Mouse (Mus musculus): Measurements from ENCODE around the gene Actr2. TPM values are rescaled to one million over a fixed set of nuclear protein-coding genes. Genes with fewer than 3 reads are reported as not detected.
"Not testable (repeated sequence)": the region's sequence is repeated elsewhere in the genome, so short reads cannot be mapped to it uniquely, and the experiment has no call there.

The Actr2 gene
- total RNA-seq, 2 experiments from 2014 or later, result 68.7 to 72.4 TPM

DNA sequence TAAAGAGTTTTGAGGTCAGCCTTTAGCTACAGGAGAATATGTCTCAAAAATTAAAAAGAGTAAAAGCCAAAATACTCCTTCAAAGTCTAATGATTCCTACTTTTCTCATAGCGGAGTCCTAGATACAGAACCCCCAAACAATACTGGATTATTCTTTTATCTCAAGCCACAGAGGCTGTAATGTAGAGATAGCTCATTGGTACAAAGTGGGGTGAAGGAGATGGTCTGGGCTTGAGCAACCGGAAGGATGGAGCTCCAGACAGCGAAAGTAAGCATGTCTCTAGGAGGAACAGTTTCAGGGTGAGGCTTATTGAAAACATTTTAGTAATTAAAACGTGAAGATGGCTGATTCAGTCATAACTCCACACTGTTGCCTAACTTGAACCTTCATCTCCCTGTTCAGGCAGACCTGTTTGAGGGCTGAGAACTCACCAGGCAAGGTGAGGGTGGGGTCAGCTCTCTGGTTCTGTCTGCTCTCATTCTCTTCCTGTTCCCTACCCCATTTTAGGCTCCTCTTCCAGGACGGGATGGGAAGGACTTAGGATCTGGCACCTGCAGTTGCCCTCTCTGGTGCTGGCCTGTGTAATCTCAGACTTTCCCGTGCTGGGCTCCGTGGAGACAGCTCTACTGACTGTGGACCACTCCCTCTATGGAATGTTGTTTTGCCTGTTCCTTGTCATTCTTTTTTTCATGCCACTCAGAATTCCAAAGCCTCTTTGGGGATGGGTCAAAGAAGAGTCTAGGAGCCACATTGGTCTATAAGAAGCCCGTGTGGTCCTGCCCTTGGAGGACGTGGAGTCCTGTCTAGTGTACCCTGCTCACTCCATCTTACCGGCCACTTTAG, 14.2 kb upstream of the Actr2 start:
- no peak for ATAC-seq (replicated peaks; ENCODE audit: low FRiP score, poor library complexity, severe bottlenecking)

- no peak for ATAC-seq (replicated peaks; ENCODE audit: low FRiP score, poor library complexity, severe bottlenecking)
Measured at GRCm38 (mm10) chr11:20125423-20125822, 12.7 kb upstream of the Actr2 start.

DNA sequence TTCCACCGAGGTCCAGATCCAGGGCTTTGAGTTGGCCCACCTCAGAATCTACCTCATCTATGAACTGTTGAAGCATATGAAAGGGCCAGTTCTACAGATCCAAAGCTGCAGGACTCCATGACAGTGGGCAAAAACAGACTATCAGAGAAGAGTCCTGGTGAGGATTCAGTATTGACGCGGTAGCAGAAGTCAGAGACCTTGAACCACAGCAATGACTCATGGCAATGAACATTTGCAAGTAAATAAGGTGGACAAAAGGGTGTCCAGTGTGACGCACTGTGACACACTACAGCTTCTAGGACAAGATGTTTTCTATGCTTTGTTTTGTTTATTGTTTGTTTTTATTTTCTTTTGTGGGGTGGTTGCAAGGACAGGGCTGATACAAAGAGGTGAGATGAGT, 4.0 kb upstream of the Actr2 start:
- no peak for ATAC-seq (replicated peaks; ENCODE audit: low FRiP score, poor library complexity, severe bottlenecking)

- no peak for ATAC-seq (replicated peaks; ENCODE audit: low FRiP score, poor library complexity, severe bottlenecking)
Measured at GRCm38 (mm10) chr11:20116030-20116551, 3.4 kb upstream of the Actr2 start.

DNA sequence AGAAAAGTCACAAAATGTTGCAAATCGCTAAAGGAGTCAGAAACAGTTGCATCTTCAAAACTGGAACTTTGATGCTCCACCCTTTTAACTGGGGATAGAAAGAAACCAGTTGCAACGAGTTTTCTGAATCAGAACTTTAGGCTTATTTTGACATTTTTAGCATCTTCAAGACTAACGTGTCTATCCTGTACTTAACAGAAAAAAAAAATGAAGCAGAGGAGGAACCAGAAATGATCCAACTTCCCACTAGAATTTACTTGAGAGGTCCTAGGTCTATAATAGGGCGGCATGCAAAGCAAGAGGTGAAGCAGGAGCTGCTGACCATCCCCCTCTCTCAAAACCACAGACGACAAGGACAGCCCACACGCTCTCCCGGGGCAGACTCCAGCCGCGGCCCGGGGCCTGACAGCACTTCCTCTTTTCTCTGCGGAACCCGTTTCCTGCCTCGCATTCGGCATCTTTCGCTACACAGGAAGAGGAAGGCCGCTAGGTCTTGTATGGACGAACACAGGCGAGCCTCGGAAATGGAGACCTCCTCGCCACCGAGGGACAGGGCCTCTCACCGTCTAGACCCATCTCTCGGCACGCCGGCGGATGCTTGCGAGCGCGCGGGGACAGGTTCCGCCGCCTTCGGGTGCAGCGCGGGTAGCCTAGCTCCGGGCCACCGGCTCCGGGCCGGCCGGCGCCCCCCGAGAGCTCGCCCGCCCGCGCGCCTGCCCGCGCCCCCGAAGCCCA, 540 bp downstream of the Actr2 start:
- ATAC-seq (replicated peaks; ENCODE audit: low FRiP score, poor library complexity, severe bottlenecking), result peak; percentile 44

DNA sequence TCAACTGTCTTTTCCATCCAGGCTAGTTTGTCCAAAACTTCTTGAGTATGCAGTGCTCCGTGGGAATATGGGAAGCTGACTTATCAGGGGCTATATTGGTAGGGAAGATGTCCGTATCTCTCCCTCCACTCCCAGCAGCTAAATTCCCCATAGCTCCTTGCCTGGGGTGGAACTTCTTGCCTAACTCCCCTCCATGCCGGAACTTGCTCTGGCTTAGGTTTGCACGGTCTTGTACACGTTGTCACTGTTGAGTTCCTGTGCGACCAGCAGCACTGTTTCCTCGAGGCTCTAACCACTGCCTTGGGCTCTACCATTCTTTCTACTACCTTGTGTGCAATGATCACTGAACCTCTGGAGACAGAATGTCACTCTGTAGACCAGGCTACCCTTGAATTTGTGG, 4.6 kb downstream of the Actr2 start:
- no peak for ATAC-seq (replicated peaks; ENCODE audit: low FRiP score, poor library complexity, severe bottlenecking)

DNA sequence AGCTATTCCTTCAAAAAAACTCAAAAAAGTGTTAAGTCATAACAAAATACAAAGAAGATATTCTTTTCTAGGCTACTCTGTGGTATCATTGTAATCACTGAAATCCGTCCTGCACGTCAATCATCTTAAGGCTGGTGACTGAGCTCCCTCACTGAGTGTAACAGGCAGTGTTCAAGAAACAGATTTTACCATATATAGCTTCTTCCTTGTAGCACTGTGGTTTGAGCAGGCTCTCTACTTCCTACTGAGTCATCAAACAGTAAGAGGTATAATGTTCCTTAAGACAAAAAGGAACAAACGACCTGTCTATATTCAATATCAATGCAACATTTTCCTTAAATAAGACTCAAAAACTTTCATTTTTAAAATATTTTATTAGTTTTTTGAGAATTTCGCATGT, 5.0 kb downstream of the Actr2 start:
- no peak for ATAC-seq (replicated peaks; ENCODE audit: low FRiP score, poor library complexity, severe bottlenecking)

DNA sequence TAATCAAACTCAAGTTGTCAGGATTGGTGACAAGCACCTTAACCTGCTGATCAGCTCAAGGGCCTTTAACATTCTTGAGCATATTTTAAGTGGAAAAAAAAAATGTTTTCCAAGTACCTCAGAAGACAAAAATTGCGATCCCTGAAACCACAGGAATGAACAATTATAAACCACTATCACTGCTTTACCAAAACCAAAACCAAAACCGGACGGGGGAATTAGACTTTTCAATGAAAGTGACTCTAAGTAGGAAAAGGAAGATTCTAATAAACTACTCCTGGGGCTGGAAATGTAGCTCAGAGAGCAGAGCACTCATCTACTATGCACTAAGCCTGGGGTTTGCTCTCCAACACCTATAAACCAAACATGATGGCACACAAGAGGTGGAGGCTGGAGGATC, 5.8 kb downstream of the Actr2 start:
- ATAC-seq (replicated peaks; ENCODE audit: low FRiP score, poor library complexity, severe bottlenecking), result no peak

DNA sequence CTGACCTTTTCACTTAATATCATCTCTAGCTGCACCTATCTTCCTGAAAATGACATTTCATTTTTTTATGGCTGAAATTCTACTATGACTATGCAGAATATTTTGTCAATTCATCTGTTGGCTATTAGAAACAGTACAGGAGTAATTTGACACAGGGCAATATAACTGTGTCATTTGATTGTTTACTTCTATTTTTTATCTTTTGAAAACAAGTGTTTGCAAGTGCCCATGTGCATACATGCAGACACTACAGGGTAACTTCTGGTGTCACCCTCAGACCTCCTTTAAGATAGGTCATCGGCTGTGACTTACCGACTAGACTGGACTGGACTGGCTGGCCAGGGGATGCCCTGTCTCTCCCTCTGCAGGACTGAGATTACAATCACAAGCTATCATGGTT, 8.8 kb downstream of the Actr2 start:
- peak; percentile 85 for ATAC-seq (replicated peaks; ENCODE audit: low FRiP score, poor library complexity, severe bottlenecking)

- no peak for ATAC-seq (replicated peaks; ENCODE audit: low FRiP score, poor library complexity, severe bottlenecking)
Measured at GRCm38 (mm10) chr11:20086306-20086705, 26.4 kb downstream of the Actr2 start.

DNA sequence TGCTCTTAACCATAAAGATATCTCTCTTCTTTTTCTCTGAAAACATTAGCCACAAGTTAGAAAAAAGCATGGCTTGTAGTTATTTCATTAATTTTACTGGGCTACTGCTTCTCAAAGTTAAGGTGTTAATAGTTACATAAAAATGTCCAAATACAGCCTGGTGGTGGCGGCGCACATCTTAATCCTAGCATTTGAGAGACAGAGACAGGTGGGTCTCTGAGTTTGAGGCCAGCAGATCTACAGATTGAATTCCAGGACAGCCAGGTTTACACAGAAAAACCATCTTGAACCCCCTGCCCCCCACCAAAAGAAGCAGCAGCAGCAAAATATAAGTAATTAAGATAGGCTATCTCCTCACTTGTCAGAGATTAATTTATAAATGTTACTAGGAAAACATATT, 27.1 kb downstream of the Actr2 start:
- ATAC-seq (replicated peaks; ENCODE audit: low FRiP score, poor library complexity, severe bottlenecking), result no peak

DNA sequence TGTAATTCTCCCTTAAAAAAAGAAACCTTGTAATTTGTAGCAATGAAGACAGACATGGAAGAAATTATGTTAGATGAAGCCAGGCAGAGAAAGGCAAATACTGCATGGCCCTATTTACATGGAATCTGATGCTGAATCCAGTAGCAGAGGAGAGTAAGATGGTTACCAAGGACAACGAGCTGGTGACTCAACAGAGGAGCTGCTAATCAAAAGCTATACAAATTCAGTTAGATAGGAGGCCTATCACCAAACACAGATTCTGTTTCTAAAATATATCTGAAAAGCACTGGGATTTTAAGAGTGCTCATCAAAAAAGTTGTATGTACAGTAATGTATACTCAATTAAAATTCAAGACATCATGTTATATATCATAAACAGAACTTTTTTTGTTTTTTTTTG, 37.3 kb downstream of the Actr2 start:
- no peak for ATAC-seq (replicated peaks; ENCODE audit: low FRiP score, poor library complexity, severe bottlenecking)

- ATAC-seq (replicated peaks; ENCODE audit: low FRiP score, poor library complexity, severe bottlenecking), result no peak
Measured at GRCm38 (mm10) chr11:20072826-20073225, 39.9 kb downstream of the Actr2 start.

DNA sequence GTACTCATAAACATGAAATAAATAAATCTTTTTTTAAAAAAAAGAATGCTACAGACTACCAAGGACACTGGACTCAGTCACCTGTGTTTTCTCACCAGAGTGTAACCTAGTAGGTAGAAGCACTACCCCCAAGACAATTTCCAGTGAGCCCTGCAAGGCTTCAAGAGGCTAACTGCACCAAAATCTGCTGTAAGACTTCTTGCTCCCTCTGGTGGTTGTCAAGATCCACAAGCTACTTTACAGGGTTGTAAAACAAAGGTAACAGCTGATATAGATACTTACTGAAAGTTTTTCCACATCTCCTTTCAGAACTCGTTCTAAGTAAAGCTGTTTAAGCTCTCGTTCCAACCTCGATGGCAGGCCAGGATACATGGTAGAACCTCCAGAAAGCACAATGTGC, 40.5 kb downstream of the Actr2 start:
- ATAC-seq (replicated peaks; ENCODE audit: low FRiP score, poor library complexity, severe bottlenecking), result 0 out of 2 replicates have a peak, but pooled peaks have one; percentile 61

DNA sequence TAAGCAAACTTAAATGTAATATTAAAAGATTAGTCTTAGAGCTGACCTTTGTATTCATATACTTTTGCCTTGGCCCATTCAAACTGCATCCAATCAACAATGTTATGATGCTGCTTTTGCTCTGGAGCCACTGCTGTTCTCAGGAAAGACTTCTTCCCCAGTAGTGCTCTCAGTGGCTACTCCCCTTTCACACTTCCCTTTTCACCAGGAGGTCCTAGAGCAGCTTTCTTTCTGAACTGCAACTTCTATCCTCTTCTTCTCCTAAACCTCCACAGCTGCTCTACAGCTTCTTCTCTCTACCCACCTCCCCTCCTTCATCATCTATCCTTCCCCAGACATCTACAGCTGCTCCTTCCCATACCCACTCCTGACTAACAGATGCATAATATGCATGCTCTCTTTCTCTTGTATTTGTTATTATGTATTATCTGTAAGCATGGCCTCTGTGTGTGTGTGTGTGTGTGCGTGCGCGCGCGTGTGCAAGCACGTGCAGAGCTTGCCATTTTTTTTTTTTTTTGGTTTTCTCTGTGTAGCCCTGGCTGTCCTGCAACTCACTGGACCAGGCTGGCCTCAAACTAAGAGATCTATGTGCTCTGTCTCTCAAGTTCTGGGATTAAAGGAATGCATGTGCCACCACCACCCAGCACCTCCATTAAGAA, 44.2 kb downstream of the Actr2 start:
- ATAC-seq (replicated peaks; ENCODE audit: low FRiP score, poor library complexity, severe bottlenecking), result no peak

- ATAC-seq (replicated peaks; ENCODE audit: low FRiP score, poor library complexity, severe bottlenecking), result no peak
Measured at GRCm38 (mm10) chr11:20067521-20067920, 45.2 kb downstream of the Actr2 start.

DNA sequence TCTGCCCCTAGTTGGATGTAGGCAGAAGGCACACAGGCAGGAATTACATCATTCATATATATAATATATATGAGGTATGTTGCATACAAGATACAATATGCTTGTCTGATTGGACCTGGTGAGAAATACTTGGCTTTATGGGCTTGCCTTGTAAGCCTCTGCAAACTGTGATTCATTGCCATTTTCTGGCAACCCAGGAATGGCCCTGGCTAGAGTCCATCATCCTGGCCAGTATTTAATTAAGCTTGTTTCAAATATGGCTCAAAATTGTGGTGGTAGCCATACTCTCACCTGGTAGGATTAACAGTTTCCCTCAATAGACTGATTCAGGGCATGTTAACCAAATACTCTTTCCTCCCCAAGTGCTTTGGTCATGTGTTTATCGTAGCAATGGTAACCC, 46.6 kb downstream of the Actr2 start:
- no peak for ATAC-seq (replicated peaks; ENCODE audit: low FRiP score, poor library complexity, severe bottlenecking)

GRCm38 (mm10) chr11:20064926-20065325, 47.8 kb downstream of the Actr2 start:
- ATAC-seq (replicated peaks; ENCODE audit: low FRiP score, poor library complexity, severe bottlenecking), result no peak

DNA sequence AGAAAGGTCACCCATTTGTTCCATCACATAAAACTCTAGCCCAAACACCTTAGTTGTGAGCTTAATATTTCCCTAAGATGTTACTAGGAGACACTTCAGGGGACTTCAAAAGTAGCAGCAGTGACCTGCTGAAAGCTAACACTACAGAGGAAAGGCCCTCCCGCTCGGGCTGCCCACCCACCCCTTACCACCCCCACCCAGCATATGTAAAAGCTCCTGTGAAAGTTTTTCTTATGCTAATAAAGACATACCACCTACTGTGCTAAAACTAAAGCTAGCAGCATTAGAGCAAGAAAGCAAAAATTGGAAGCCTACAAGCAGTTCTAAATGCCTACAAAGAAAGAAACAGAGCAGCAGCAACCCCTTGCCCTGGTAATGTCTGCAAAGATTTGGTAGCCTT, 48.6 kb downstream of the Actr2 start:
- ATAC-seq (replicated peaks; ENCODE audit: low FRiP score, poor library complexity, severe bottlenecking), result not testable (repeated sequence)

DNA sequence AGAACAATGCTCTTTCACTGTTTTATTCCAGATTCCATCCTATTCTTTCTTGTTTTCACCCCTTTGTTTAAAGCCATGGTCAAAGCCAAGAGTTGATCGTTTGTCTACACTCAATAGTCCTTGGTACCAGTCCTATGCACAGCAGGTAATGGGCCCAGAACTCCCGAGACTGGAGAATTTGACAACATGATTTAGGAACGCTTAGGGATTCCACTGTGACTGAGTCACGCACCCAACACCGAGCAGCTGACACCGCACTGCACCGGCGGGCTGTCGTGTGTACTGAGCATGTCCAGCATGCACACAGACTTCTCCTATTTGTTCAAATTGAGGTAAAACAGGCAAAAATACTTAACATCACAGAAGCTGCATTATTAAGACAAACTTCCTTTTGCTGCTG, 49.9 kb downstream of the Actr2 start:
- not testable (repeated sequence) for ATAC-seq (replicated peaks; ENCODE audit: low FRiP score, poor library complexity, severe bottlenecking)

GRCm38 (mm10) chr11:20059736-20060135, 53.0 kb downstream of the Actr2 start:
- ATAC-seq (replicated peaks; ENCODE audit: low FRiP score, poor library complexity, severe bottlenecking), result no peak

All from erythroblast, adult 5-6 weeks (primary cell).